Mouse (Mus musculus) ovary, postnatal 14 days (tissue): Measurements from ENCODE around the gene Tmem79.
"Not testable (repeated sequence)": the region's sequence is repeated elsewhere in the genome, so short reads cannot be mapped to it uniquely, and the experiment has no call there.

ENCODE experiments used
- DNase-seq: peaks from one replicate; pipeline ENCODE4 v3.0.0; 2022; ENCODE audit warnings: low spot score

The Tmem79 gene

DNA sequence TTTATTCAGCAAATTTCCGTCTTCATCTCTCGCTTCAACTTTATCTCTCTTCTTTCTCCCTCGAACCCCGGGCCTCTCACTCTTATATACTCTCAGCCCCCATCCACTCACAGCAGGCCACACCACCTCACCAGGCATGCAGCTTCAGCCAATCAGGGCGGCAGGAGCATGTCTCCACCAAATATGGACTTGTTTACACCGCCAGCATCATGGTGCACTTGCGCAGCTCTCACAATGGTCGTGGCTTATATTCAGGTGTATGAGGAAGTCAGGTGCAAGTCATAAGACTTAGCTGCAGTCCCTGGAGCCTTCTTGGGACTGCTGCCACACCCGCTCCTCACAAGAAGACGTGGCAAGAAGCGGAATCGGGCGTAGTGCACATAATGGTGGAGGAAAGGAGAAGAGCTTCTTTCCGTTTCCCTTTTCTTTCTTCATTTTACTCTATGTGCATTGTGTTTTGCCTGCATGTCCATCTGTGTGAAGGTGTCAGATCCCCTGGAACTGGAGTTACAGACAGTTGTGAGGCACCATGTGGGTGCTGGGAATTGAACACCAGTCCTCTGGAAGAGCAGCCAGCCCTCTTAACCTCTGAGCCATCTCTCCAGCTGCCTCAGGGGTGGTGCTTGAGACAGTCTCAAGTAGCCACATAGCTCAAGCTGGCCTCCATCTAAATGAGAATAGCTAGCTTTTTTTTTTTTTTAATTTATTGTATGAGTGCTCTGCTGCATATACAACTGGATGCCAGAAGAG is 51.0 kb downstream of the Tmem79 start:
- DNase-seq: not testable (repeated sequence)

DNA sequence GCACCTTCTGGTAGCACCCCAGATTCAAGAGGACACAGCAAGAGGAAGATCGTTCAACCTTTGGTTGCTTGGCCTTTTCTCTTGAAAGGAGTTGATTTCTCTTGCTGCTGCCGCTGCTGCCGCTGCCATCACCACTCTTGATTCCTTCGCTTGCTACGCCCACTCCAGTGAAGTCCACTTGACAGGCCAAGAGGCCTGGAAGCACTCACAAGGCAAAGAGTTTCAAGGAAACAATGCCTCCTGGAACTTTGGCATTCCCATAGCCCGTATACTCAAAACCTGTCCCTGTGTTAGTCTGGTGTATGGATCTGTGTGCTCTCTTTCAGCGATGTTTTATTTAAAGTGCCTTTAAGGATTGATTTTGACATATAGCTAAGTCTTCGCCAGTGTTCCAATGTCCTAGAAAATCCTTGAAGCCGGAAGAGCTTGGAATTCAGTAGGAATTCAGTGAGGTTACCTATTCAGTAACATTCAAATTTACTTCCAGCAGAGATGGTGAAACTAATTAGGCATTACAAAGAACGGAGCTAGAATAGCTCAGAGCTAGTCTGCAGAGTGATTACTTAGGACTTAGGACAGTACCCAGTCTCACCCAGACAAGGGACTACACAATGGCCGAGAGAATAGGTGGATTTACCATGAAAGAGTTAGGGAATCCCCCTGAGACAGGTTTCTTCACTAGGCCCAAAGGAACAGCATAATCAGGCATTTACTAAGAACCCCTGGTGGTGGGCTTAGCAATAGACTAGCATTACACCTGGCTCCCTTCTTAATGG is 54.6 kb downstream of the Tmem79 start:
- not testable (repeated sequence) for DNase-seq

DNA sequence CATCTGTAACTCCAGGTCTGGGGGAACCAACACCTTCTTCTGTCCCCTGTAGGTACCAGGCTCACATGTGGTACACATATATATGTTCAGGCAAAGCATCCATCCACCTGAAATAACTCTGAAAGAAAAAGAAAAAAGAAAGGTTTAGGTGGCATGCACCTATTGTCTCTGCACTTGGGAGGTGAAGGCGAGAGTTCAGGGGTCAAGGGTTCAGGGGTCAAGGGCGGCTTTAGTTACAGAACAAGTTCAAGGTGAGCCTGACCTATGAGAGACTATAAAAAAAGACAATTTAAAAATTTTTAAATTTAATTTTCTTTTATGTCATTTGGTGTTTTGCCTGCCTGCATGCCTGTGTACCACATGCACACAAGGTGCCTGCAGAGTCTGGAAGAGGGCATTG is 55.9 kb downstream of the Tmem79 start:
- DNase-seq: no peak
